Mouse (Mus musculus): Measurements from ENCODE around the gene Nfyc. TPM values are rescaled to one million over a fixed set of nuclear protein-coding genes. Genes with fewer than 3 reads are reported as not detected.

Gene Nfyc
- total and polyA plus RNA-seq, 3 experiments: 39.5 to 178 (median 64.8) TPM

- Histone ChIP-seq H3K27me3 (ENCODE audit: control insufficient read depth in 1 of 2, insufficient read depth in 2 of 2, low read length in 2 of 2) (peaks cover 0 to 2% of the 10 kb centered on the region in 2 experiments), H3K27ac (ENCODE audit: control insufficient read depth, low read depth, low read length) (no peak overlapping the region), H3K4me1 (ENCODE audit: control insufficient read depth in 1 of 2, insufficient read depth in 2 of 2, low read length in 2 of 2) (peaks cover 0 to 3% of the 10 kb centered on the region in 2 experiments; a peak in 1 of 4 replicates), H3K36me3 (ENCODE audit: control insufficient read depth in 1 of 2, insufficient read depth in 2 of 2, low read length in 2 of 2) (no peaks in the 10 kb centered on the region), H3K9ac (ENCODE audit: control insufficient read depth, low read depth, low read length, poor library complexity, severe bottlenecking) (no peak overlapping the region), H3K79me2 (ENCODE audit: control insufficient read depth, insufficient read depth, low read length, poor library complexity) (no peaks in the 10 kb centered on the region), H3K4me3 (ENCODE audit: control insufficient read depth in 1 of 2, insufficient read depth in 1 of 2, low read depth in 2 of 2, low read length in 2 of 2) (no peak overlapping the region), H3K9me3 (replicated peaks; ENCODE audit: insufficient read depth, low read length) (no peaks in the 10 kb centered on the region)
- TF ChIP-seq MAFK (IDR thresholded peaks at IDR 0.05; ENCODE audit: borderline replicate concordance, low read depth, low read length): no peak
- no peak for TF ChIP-seq SIN3A (IDR thresholded peaks at IDR 0.05; ENCODE audit: low read length)
- TF ChIP-seq MAZ (IDR thresholded peaks at IDR 0.05; ENCODE audit: low read depth, low read length): no peak
- no peak for TF ChIP-seq ZMIZ1 (IDR thresholded peaks at IDR 0.05; ENCODE audit: low read depth, low read length)
- no peak for TF ChIP-seq POLR2AphosphoS5 (IDR thresholded peaks at IDR 0.05; ENCODE audit: borderline replicate concordance, low read depth, low read length)
- no peak for TF ChIP-seq ZC3H11A (IDR thresholded peaks at IDR 0.05; ENCODE audit: low read depth, low read length)
- TF ChIP-seq MEF2A (IDR thresholded peaks at IDR 0.05; ENCODE audit: extremely low read depth, insufficient replicate concordance, low read depth, low read length, poor library complexity, severe bottlenecking): no peak
- TF ChIP-seq GABPA (IDR thresholded peaks at IDR 0.05; ENCODE audit: low read depth, low read length): no peak
- TF ChIP-seq TBP (IDR thresholded peaks at IDR 0.05; ENCODE audit: low read depth, low read length): no peak
- no peak for TF ChIP-seq HCFC1 (IDR thresholded peaks at IDR 0.05; ENCODE audit: low read depth, low read length)
- TF ChIP-seq POLR2AphosphoS2 (IDR thresholded peaks at IDR 0.05; ENCODE audit: low read length): no peak
- TF ChIP-seq POLR2A (IDR thresholded peaks at IDR 0.05; ENCODE audit: control insufficient read depth in 1 of 2, insufficient read depth in 1 of 2, low read depth in 1 of 2, low read length in 2 of 2, poor library complexity in 1 of 2): no peak
- TF ChIP-seq SMC3 (IDR thresholded peaks at IDR 0.05; ENCODE audit: low read depth, low read length): no peak
- no peak for TF ChIP-seq TCF12 (IDR thresholded peaks at IDR 0.05; ENCODE audit: low read depth, low read length)
- TF ChIP-seq GATA1 (IDR thresholded peaks at IDR 0.05; ENCODE audit: low read depth, low read length): no peak
- no peak for TF ChIP-seq NELFE (IDR thresholded peaks at IDR 0.05; ENCODE audit: low read depth, low read length)
- TF ChIP-seq EP300 (IDR thresholded peaks at IDR 0.05; ENCODE audit: low read depth in 1 of 2, low read length in 2 of 2): no peak
- no peak for TF ChIP-seq ZKSCAN1 (IDR thresholded peaks at IDR 0.05; ENCODE audit: low read depth, low read length)
- DNase-seq (ENCODE audit: low read depth, low spot score): no peak
These were observed 117.4 kb downstream of the Nfyc start for GRCm38 (mm10) chr4:120713856-120714497.

GRCm38 (mm10) chr4:120713021-120713420, 118.4 kb downstream of the Nfyc start:
- H3K27me3 ChIP-seq (ENCODE audit: control insufficient read depth in 1 of 2, insufficient read depth in 2 of 2, low read length in 2 of 2): peaks cover 0 to 2% of the 10 kb centered on the region in 2 experiments

More at GRCm38 (mm10) chr4:120713021-120713420, 118.4 kb downstream of the Nfyc start:
- Histone ChIP-seq H3K9me3 (replicated peaks; ENCODE audit: insufficient read depth, low read length) (no peaks in the 10 kb centered on the region), H3K36me3 (ENCODE audit: control insufficient read depth in 1 of 2, insufficient read depth in 2 of 2, low read length in 2 of 2) (no peaks in the 10 kb centered on the region), H3K4me3 (ENCODE audit: control insufficient read depth in 1 of 2, insufficient read depth in 1 of 2, low read depth in 2 of 2, low read length in 2 of 2) (no peak overlapping the region), H3K9ac (ENCODE audit: control insufficient read depth, low read depth, low read length, poor library complexity, severe bottlenecking) (no peak overlapping the region), H3K27ac (ENCODE audit: control insufficient read depth, low read depth, low read length) (no peak overlapping the region), H3K79me2 (ENCODE audit: control insufficient read depth, insufficient read depth, low read length, poor library complexity) (no peaks in the 10 kb centered on the region), H3K4me1 (ENCODE audit: control insufficient read depth in 1 of 2, insufficient read depth in 2 of 2, low read length in 2 of 2) (peaks cover 0 to 3% of the 10 kb centered on the region in 2 experiments; a peak in 1 of 4 replicates)
- no peak for TF ChIP-seq MAX (IDR thresholded peaks at IDR 0.05; ENCODE audit: low read length)
- TF ChIP-seq E2F4 (IDR thresholded peaks at IDR 0.05; ENCODE audit: borderline replicate concordance, low read depth, low read length): no peak
- no peak for TF ChIP-seq HCFC1 (IDR thresholded peaks at IDR 0.05; ENCODE audit: low read depth, low read length)
- no peak for TF ChIP-seq TBP (IDR thresholded peaks at IDR 0.05; ENCODE audit: low read depth, low read length)
- no peak for TF ChIP-seq POLR2AphosphoS2 (IDR thresholded peaks at IDR 0.05; ENCODE audit: low read length)
- no peak for TF ChIP-seq UBTF (IDR thresholded peaks at IDR 0.05; ENCODE audit: borderline replicate concordance, insufficient read depth, low read depth, low read length)
- TF ChIP-seq ZKSCAN1 (IDR thresholded peaks at IDR 0.05; ENCODE audit: low read depth, low read length): no peak
- TF ChIP-seq ELF1 (IDR thresholded peaks at IDR 0.05; ENCODE audit: low read depth, low read length): no peak
- no peak for TF ChIP-seq RCOR1 (IDR thresholded peaks at IDR 0.05; ENCODE audit: low read depth, low read length)
- no peak for TF ChIP-seq ZNF384 (IDR thresholded peaks at IDR 0.05; ENCODE audit: low read depth, low read length)
- no peak for TF ChIP-seq SIN3A (IDR thresholded peaks at IDR 0.05; ENCODE audit: low read length)
- TF ChIP-seq MYC (IDR thresholded peaks at IDR 0.05; ENCODE audit: low read depth, low read length): no peak
- no peak for TF ChIP-seq KAT2A (conservative IDR thresholded peaks at IDR 0.05; ENCODE audit: low read depth, low read length)
- no peak for DNase-seq (ENCODE audit: low read depth, low spot score)

Data from MEL (cell line).